Mouse (Mus musculus): ENCODE data around the gene Chst1. TPM values are rescaled to one million over a fixed set of nuclear protein-coding genes. Genes with fewer than 3 reads are reported as not detected.

Chst1 gene
- polyA plus RNA-seq (2015; fragmentation: Nextera tagmentation; extraction: Ambion mirVana), result 2.0 and 2.1 TPM in 2 replicates

DNA sequence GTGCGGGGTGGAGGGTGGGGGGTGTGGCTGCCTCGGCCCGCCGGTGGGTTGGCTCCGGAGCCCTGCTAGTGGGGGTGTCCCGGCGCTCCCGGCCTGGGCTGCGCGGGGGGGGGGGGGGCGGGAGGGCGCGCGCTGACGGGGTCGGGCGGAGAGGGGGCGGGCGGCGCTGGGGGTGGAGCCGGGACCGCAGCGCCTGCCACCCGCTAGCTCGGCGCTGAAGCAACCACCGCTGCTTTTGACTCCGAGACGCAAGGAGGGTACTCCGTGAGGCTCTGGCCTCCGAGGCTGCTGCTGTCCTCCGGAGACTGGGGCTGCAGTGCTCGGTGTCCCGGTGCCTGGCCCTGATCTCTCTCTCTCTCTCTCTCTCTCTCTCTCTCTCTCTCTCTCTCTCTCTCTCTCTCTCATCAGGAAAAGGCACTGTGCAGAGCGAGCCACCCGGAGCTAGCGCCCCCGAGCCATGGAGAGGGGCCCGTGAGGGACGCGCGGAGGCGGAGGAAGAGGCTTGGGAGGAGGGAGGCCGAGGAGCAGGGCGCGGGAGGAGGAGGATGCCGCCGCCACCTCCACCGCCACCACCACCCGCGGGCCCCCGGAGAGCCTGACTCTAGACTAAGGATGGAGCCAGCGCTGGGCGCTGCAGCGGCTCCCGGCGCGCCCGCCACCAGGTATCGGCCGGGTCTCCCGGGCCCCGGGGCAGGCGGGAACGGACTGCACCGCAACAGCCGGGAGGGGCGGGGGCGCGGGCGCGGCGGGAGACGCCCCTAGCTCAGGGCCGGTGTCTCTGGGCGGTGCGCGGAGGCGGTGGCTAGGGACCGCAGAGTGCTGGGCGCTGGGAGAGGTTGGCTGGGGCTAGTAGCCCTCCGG is at the start of gene Chst1:
Gene Chst1, plus strand, starts transcription at position 221 of the 861 bp plus-strand sequence.
- Histone ChIP-seq H3K4me3 (peak within 1 kb of the TSS; percentile 71), H3K4me1 (peaks cover 14% of the 10 kb centered on the region), H3K9me3 (no peaks in the 10 kb centered on the region), H3K27me3 (replicated peaks) (peaks cover 89% of the 10 kb centered on the region), H3K36me3 (no peaks in the 10 kb centered on the region), H3K4me2 (peak within 1 kb of the TSS; percentile 99), H3K9ac (peak within 1 kb of the TSS; percentile 76), H3K27ac (replicated peaks) (no peak within 1 kb of the TSS)
- under 1% methylated on average over 63 of the region's 82 CpGs for WGBS
- ATAC-seq (ENCODE audit: extremely low read depth, insufficient number of reproducible peaks, low FRiP score, low TSS enrichment), result peak; percentile 20; the same call in 1 of the 2 replicates

DNA sequence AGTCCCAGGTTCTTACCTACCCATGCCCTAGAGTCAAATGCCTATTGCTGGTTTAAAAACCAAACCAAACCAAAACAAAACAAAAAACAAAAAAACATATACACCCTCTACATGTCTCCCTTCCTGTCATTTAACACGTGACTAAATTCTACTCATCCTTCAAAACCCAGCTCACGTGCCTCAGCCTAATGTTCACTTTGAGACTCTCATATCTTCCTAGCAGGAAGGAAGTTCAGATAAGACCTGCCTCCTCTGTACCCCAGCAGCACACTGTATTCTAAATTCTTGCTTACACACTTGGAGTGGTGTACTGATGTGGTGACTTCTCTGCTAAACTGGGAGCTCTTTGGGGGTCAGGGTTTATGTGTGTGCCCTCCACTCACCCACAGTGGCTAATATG is 49.5 kb upstream of the Chst1 start:
- 0 out of 2 replicates have a peak, but pooled peaks cover 6% of the 10 kb centered on the region for H3K27me3 ChIP-seq (replicated peaks)
- no peak overlapping the region; the same call in 1 of the 2 replicates for H3K27ac ChIP-seq (replicated peaks)
- ATAC-seq (ENCODE audit: extremely low read depth, insufficient number of reproducible peaks, low FRiP score, low TSS enrichment), result no peak
- H3K4me2 ChIP-seq, result no peak overlapping the region
- H3K9ac ChIP-seq, result no peak overlapping the region
- no peaks in the 10 kb centered on the region for H3K36me3 ChIP-seq
- H3K4me3 ChIP-seq, result no peak overlapping the region
- no peaks in the 10 kb centered on the region for H3K9me3 ChIP-seq
- H3K4me1 ChIP-seq, result peaks cover 16% of the 10 kb centered on the region
- WGBS, result 10% methylated on average over 2 of the region's 2 CpGs

DNA sequence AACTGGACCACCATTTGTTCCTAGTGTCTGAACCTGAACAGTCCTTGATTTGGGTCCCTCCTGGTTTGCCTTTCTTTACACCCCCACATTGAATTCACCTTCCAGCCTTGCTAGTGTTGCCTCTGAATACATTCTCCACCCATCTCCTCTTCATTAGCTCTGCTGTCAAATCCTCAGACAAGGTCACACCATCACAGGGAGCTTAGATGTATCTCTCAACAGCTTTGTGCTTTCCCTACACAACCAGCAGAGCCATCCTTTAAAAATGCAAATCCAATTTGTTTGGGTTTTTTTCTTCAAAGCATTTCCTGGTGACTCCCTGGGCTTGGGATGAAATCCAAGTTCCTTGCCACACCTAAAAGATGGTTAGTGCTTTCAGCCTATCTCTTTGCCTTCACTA is 45.0 kb upstream of the Chst1 start:
- no peak overlapping the region for H3K4me2 ChIP-seq
- no peak overlapping the region for H3K4me3 ChIP-seq
- H3K36me3 ChIP-seq, result no peaks in the 10 kb centered on the region
- no peaks in the 10 kb centered on the region for H3K9me3 ChIP-seq
- ATAC-seq (ENCODE audit: extremely low read depth, insufficient number of reproducible peaks, low FRiP score, low TSS enrichment), result no peak
- no peak overlapping the region for H3K27ac ChIP-seq (replicated peaks)
- H3K9ac ChIP-seq, result no peak overlapping the region
- H3K27me3 ChIP-seq (replicated peaks), result 0 out of 2 replicates have a peak, but pooled peaks cover 2% of the 10 kb centered on the region
- peaks cover 26% of the 10 kb centered on the region for H3K4me1 ChIP-seq

DNA sequence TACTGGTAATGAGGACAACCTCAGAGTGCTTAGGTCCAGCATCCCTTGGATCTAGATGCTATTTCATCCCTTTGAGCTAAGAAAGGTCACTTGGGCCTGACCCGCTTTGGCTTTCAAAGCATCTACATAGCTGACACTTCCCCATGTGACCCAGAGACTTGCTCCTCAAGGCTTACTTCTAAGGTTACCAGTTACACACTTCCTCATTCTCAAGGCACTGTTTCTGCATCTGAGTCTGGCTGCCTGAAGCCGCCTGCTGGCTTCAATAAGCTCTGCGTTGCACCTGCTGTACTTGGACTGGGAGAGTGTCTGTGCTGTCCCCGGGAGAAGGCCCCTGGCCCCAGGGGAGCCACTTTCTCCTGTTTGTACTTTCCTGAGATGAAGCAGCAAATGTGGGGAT is 36.6 kb upstream of the Chst1 start:
- Histone ChIP-seq H3K27me3 (replicated peaks) (0 out of 2 replicates have a peak, but pooled peaks cover 4% of the 10 kb centered on the region), H3K9me3 (peaks cover 15% of the 10 kb centered on the region; the same call in 1 of the 2 replicates), H3K4me2 (no peak overlapping the region), H3K36me3 (no peaks in the 10 kb centered on the region), H3K27ac (replicated peaks) (no peak overlapping the region), H3K4me1 (no peaks in the 10 kb centered on the region), H3K9ac (no peak overlapping the region), H3K4me3 (no peak overlapping the region)
- ATAC-seq (ENCODE audit: extremely low read depth, insufficient number of reproducible peaks, low FRiP score, low TSS enrichment), result no peak
- WGBS, result 62% methylated on average over 4 of the region's 4 CpGs

DNA sequence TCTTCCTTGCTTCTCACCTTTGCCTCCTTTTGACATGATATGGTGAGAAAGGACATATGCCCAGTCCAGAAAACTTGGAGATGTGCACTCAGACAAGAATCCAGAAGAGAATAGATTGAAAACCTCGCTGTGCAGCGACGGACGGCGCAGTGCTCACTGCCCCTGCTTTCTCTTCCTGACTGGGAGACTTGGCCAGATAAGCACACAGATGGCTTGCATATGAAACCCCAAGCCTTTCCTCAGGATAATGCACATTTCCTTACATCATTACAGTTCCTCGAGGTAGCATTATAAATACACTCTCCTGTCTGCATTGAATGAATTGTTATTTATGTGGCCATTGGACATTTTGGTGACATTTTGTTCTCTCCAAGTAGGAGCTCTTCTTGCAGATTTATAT is 28.9 kb upstream of the Chst1 start:
- WGBS, result 70% methylated on average over 6 of the region's 6 CpGs
- Histone ChIP-seq H3K36me3 (no peaks in the 10 kb centered on the region), H3K27ac (replicated peaks) (no peak overlapping the region), H3K4me1 (peaks cover 5% of the 10 kb centered on the region; the same call in 1 of the 2 replicates), H3K4me3 (no peak overlapping the region), H3K9me3 (peaks cover 6% of the 10 kb centered on the region; the same call in 1 of the 2 replicates), H3K4me2 (no peak overlapping the region), H3K27me3 (replicated peaks) (peaks cover 5% of the 10 kb centered on the region; the same call in 1 of the 2 replicates), H3K9ac (no peak overlapping the region)
- no peak for ATAC-seq (ENCODE audit: extremely low read depth, insufficient number of reproducible peaks, low FRiP score, low TSS enrichment)

DNA sequence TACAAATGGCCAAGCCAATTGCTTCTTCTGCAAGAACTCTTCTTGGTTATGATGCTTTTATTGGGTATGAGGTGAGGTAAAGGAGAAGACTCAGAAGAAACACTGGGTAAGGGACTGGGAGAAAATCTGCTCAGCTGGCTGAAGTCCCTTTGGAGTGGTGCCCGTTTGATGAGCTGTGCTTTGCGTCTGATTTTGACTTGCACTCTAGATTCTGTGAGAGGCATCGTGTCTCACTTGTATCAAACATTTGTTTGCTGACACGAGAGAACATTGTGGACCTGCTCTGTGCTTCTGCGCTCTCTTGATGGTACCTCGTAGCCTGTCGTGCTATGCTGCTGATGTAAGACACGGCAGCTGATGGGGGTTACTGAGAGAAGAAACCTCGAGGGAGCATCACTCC is 21.7 kb upstream of the Chst1 start:
- ATAC-seq (ENCODE audit: extremely low read depth, insufficient number of reproducible peaks, low FRiP score, low TSS enrichment), result no peak
- 53% methylated on average over 9 of the region's 9 CpGs for WGBS

DNA sequence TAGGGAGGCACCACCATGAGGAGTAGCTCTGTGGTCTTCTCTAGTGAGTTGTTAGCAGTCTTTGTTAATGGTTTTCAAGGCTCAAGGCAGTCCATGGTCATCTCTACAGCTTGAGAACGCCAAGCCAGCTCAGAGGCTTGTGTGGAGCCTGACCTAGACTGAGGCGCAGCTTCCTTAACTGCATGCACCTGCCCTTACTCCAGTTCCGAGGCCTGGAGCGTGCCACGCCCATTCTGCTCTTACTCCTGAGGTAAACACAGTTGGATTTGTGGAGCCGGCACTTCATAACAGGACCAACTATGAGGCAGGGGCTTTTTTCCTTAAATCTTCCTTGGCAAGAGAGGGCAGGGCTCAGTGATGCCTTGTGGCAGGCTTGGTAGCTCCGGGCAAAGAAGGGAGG is 18.2 kb upstream of the Chst1 start:
- Histone ChIP-seq H3K4me3 (no peak overlapping the region), H3K4me2 (no peak overlapping the region), H3K27ac (replicated peaks) (no peak overlapping the region), H3K4me1 (no peaks in the 10 kb centered on the region), H3K9ac (no peak overlapping the region), H3K36me3 (no peaks in the 10 kb centered on the region), H3K27me3 (replicated peaks) (no peaks in the 10 kb centered on the region), H3K9me3 (no peaks in the 10 kb centered on the region)
- WGBS, result 73% methylated on average over 7 of the region's 7 CpGs
- no peak for ATAC-seq (ENCODE audit: extremely low read depth, insufficient number of reproducible peaks, low FRiP score, low TSS enrichment)

More for the DNA sequence above, 21.7 kb upstream of the Chst1 start:
- no peak overlapping the region for H3K9ac ChIP-seq
- no peaks in the 10 kb centered on the region for H3K9me3 ChIP-seq
- H3K4me2 ChIP-seq, result no peak overlapping the region
- no peak overlapping the region for H3K4me3 ChIP-seq
- H3K4me1 ChIP-seq, result no peaks in the 10 kb centered on the region
- no peaks in the 10 kb centered on the region; the same call in 1 of the 2 replicates for H3K27me3 ChIP-seq (replicated peaks)
- no peak overlapping the region for H3K27ac ChIP-seq (replicated peaks)
- no peaks in the 10 kb centered on the region for H3K36me3 ChIP-seq

DNA sequence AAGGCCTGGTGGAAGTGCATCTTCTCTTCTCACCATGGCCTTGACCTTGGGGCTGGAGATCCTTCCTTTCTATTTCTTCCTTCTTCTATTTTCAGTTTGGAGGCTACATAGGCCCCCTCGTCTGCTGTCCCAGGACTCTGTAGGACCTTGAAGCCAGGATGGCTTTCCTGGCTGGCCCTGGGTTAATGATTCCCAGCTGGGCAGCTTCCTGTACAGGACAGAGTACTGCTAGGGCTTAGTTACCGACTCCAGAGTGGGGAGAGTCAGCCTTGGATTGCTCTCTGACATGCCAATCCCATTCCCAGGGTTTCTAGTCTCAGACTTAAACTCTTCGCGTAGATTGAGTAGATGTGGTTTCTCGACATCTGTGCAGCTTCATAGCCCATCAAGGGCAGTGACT is 16.9 kb upstream of the Chst1 start:
- no peak overlapping the region for H3K9ac ChIP-seq
- no peaks in the 10 kb centered on the region for H3K4me1 ChIP-seq
- no peak for ATAC-seq (ENCODE audit: extremely low read depth, insufficient number of reproducible peaks, low FRiP score, low TSS enrichment)
- H3K36me3 ChIP-seq, result no peaks in the 10 kb centered on the region
- H3K9me3 ChIP-seq, result no peaks in the 10 kb centered on the region
- H3K27me3 ChIP-seq (replicated peaks), result no peaks in the 10 kb centered on the region; the same call in 1 of the 2 replicates
- H3K4me3 ChIP-seq, result no peak overlapping the region
- no peak overlapping the region for H3K4me2 ChIP-seq
- H3K27ac ChIP-seq (replicated peaks), result no peak overlapping the region
- WGBS, result 67% methylated on average over 5 of the region's 5 CpGs

DNA sequence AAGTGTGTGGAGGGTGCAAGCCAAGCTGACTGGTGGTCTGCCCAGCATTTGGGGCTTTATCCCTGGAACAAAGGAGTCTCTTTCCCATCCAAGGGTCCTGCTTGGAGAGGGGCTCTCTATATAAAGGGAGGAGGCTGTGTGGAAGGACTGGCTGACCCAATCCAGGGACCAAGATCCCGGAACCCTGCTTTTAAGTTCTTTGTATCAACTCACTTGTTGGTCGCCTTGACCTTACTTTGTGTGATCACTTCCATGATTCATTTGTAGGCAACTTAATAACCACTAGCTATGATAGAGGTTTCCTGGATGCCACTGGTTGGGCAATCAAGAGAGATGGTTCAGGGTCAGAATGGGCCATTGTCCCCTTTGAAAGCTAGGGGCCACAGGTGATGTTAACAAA is 11.7 kb upstream of the Chst1 start:
- 78% methylated on average over 2 of the region's 2 CpGs for WGBS
- H3K27me3 ChIP-seq (replicated peaks), result peaks cover 4% of the 10 kb centered on the region
- H3K9ac ChIP-seq, result no peak overlapping the region
- H3K27ac ChIP-seq (replicated peaks), result no peak overlapping the region
- H3K36me3 ChIP-seq, result no peaks in the 10 kb centered on the region
- H3K4me3 ChIP-seq, result no peak overlapping the region
- H3K9me3 ChIP-seq, result no peaks in the 10 kb centered on the region
- H3K4me1 ChIP-seq, result no peaks in the 10 kb centered on the region
- H3K4me2 ChIP-seq, result no peak overlapping the region
- no peak for ATAC-seq (ENCODE audit: extremely low read depth, insufficient number of reproducible peaks, low FRiP score, low TSS enrichment)

DNA sequence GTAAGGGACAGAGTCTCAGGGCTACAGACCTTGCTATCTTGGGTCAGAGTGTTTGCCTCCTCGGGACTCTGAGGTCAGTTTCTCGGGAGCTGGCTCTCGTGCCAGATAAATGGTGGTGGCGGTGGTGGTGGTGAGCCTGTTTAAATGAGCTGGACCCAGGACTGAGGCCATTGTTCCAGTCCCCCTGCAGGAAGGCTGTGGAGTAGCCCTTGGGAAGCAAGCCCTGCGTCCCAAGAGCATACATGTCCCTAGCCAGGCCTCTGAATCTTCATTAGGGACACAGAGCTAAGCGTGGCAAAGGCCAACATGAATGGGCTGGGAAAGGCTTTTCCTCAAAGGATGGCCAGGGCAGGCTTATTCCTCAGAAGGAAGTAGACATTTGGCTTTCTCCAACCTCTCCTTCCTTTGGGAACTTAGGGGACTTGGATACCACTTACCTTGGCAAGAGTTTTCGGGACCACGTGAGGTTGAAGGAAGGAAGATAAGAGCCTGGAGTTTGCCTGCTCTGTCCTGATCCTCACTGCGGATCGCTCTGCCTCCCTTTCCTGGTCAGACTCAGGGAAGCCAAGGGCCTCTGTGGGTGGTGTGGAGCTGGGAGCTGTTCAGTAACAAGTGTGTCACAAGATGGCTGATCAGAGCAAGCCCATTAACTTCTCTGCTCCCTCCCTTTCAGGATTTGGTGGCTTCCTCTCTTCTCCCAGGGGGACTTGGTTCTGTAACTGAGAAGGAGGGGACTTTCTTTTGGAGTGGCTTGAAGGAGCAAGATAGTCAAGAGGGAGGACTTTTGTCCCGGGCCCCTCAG is 4.4 kb upstream of the Chst1 start:
- Histone ChIP-seq H3K27ac (replicated peaks) (no peak overlapping the region), H3K4me3 (no peak overlapping the region), H3K4me1 (peaks cover 3% of the 10 kb centered on the region), H3K9ac (no peak overlapping the region), H3K27me3 (replicated peaks) (peaks cover 56% of the 10 kb centered on the region), H3K36me3 (no peaks in the 10 kb centered on the region), H3K9me3 (no peaks in the 10 kb centered on the region), H3K4me2 (no peak overlapping the region)
- WGBS, result 48% methylated on average over 11 of the region's 11 CpGs
- ATAC-seq (ENCODE audit: extremely low read depth, insufficient number of reproducible peaks, low FRiP score, low TSS enrichment), result no peak

DNA sequence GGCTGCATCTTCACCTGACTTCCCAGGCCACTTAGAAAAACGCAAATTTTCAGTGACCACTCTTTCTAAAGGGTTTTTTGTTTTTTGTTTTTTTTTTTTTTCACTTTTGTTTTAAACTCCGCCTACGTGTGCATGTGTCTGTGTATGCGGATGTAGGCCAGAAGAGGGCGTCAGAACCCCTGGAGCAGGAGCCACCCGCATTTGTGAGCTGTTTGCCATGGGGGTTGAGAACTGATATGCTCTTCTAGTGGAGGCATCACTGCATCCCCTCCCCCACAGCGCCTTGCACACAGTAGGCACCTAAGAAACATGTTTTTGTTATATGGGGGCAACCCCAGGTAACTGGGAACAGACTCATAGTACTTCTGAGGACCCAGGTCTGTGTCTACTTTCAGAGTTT is 2.2 kb upstream of the Chst1 start:
- Histone ChIP-seq H3K27ac (replicated peaks) (no peak overlapping the region), H3K9me3 (no peaks in the 10 kb centered on the region), H3K4me2 (no peak overlapping the region), H3K4me3 (no peak overlapping the region), H3K27me3 (replicated peaks) (peaks cover 74% of the 10 kb centered on the region), H3K4me1 (peaks cover 14% of the 10 kb centered on the region), H3K9ac (no peak overlapping the region), H3K36me3 (no peaks in the 10 kb centered on the region)
- WGBS, result 17% methylated on average over 7 of the region's 7 CpGs
- ATAC-seq (ENCODE audit: extremely low read depth, insufficient number of reproducible peaks, low FRiP score, low TSS enrichment), result no peak

Data from heart, embryonic 13.5 days (tissue).